Mouse (Mus musculus) cerebellum, adult 11 months (tissue): ENCODE measurements around the gene Cabp2.
"Not testable (repeated sequence)": the region's sequence is repeated elsewhere in the genome, so short reads cannot be mapped to it uniquely, and the experiment has no call there.

Experiments
- DNase-seq: peaks from one replicate; pipeline ENCODE4 v3.0.0; 2022

Gene Cabp2

GRCm38 (mm10) chr19:4103792-4104191 is 22.4 kb downstream of the Cabp2 start:
- no peak for DNase-seq

DNA sequence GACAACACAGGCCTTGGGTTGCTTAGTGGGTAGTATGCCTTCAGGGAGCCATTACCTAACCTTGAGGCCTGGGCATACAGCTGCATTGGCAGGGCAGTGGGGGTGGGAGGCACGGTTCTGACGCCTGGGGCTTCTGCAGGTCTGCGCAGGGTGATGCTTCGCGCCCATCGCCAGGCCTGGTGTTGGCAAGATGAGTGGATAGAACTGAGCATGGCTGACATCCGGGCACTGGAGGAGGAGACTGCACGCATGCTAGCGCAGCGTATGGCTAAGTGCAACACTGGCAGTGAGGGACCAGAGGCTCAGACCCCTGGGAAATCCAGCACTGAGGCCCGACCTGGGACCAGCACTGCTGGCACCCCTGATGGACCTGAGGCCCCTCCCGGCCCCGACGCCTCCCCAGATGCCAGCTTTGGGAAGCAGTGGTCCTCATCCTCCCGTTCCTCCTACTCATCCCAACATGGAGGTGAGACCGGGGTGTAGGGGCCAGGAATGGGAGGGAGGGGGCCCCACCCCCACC is 23.4 kb downstream of the Cabp2 start:
- DNase-seq = no peak

GRCm38 (mm10) chr19:4106654-4107053 is 25.3 kb downstream of the Cabp2 start:
- DNase-seq = no peak

- DNase-seq = no peak
These were observed 27.2 kb downstream of the Cabp2 start for GRCm38 (mm10) chr19:4108535-4108934.

GRCm38 (mm10) chr19:4112063-4112960 is 30.9 kb downstream of the Cabp2 start:
- DNase-seq = no peak

GRCm38 (mm10) chr19:4113186-4113805 is 31.9 kb downstream of the Cabp2 start:
- peak; percentile 93 for DNase-seq

GRCm38 (mm10) chr19:4113806-4114230 is 32.4 kb downstream of the Cabp2 start:
- DNase-seq = no peak

- DNase-seq = no peak
These were observed 33.2 kb downstream of the Cabp2 start for GRCm38 (mm10) chr19:4114551-4114950.

GRCm38 (mm10) chr19:4115144-4115543 is 33.8 kb downstream of the Cabp2 start:
- DNase-seq = no peak

- DNase-seq = no peak
These were observed 34.4 kb downstream of the Cabp2 start for GRCm38 (mm10) chr19:4115816-4116215.

- DNase-seq = no peak
These were observed 35.6 kb downstream of the Cabp2 start for GRCm38 (mm10) chr19:4117006-4117405.

GRCm38 (mm10) chr19:4118350-4118749 is 37.0 kb downstream of the Cabp2 start:
- DNase-seq = no peak

DNA sequence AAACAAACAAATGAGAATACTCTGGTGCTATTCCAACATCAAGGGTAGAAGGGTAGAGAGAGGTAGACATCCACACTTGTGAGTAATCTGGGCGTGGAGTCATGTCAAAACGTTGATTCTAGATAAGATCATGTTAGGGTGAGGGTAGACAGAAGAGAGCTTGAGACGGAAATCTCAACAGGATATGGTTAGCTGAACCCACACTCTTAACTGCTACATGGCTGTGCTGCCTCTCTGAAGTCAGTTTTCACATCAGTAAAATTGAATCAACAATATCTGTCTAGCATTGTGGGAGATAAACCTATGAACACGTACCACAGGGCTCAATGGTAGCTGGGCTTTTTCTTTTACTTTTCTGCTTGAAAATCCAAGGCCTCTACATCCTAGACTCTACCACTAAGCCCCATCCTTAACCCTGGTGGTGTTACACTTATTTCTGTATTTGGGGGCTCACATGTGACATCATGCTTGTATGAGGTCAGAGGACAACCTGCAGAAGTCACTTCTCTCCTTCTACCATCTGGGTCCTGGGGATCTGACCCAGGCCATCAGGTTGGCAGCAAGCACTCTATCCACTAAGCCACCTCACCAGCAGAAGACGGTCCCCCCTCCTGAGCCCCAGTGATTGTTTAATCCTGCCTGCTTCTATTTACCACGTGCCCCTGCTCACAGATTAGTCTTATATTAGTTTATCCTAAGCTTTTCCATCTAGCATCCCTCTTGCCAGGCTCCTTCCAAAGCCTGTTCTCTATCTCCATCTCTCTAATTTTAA is 38.5 kb downstream of the Cabp2 start:
- DNase-seq = no peak

GRCm38 (mm10) chr19:4120496-4120895 is 39.1 kb downstream of the Cabp2 start:
- no peak for DNase-seq

DNA sequence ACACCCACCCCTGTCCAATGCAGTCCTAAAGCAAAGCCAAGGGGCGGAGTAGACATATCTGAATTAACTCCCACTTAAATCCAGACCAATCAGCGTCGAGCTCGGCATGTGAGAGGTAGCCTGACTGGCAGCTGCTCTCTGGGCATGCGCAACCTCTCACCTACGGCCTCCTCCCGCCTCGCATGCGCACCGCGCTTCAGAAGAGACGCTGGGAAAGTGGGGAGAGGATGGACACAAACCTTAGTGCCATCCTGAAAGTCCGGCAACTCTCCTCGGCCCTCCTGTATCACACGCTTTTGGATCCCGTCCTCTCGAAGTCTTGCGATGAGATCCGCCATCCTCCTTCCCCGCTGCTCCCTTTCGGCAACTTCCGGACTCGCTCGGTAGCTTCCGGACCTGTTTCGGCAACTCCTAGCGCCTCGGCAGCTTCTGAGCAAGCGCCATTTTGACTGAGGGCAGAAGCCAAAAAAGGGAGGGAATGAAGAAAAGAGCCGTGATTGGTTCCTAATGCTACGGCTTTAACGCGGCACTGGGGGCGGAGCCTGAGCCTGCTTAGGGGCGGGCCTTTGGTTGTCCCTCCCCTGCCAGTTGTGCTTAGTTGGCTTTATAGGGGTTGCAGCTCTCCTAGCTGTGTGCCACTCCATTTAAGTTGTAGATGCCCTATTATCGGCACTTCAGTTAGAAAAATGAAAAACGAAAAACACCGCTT is 39.9 kb downstream of the Cabp2 start:
- peak; percentile 98 for DNase-seq

DNA sequence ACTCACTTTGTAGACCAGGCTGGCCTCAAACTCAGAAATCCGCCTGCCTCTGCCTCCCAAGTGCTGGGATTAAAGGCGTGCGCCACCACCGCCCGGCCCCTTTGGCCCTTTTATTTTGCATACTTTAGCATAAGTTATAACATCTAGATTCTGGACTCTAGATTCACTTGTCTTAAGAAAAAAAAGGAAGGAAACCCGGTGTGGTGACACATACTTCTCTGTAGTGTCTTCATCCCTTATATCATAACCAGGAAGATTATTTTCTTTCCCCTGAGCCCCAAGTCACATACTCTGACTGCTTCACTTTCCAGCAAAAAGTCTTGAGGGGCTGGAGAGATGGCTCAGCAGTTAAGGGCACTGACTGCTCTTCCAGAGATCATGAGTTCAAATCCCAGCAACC is 40.5 kb downstream of the Cabp2 start:
- not testable (repeated sequence) for DNase-seq

GRCm38 (mm10) chr19:4122411-4123370 is 41.3 kb downstream of the Cabp2 start:
- no peak for DNase-seq

GRCm38 (mm10) chr19:4124432-4124831 is 43.1 kb downstream of the Cabp2 start:
- DNase-seq = no peak

DNA sequence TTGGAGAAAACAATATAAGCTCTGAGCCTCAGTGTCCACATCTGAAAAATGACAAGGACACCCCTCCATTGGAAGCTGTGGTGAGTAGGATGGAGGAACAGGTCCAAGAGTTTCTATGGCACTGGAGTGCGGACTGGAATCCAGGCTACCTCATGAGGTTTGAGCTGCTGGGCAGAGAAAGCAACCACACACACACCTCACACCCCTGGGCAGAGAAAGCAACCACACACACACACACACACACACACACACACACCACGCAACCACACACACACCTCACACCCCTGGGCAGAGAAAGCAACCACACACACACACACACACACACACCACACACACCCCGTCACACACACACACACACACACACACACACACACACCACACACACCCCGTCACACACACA is 43.9 kb downstream of the Cabp2 start:
- DNase-seq = not testable (repeated sequence)

- DNase-seq = peak; percentile 99
These were observed 44.6 kb downstream of the Cabp2 start, which contains the start of gene Aip for GRCm38 (mm10) chr19:4125741-4126696. Aip (minus strand) TSS chr19:4125858.
